Mouse (Mus musculus): ENCODE measurements around the gene 9430097D07Rik.

The 9430097D07Rik gene

GRCm38 (mm10) chr2:32597248-32597647, 21.8 kb upstream of the 9430097D07Rik start:
- no peak for DNase-seq (ENCODE audit: low spot score in 2 of 2)

DNA sequence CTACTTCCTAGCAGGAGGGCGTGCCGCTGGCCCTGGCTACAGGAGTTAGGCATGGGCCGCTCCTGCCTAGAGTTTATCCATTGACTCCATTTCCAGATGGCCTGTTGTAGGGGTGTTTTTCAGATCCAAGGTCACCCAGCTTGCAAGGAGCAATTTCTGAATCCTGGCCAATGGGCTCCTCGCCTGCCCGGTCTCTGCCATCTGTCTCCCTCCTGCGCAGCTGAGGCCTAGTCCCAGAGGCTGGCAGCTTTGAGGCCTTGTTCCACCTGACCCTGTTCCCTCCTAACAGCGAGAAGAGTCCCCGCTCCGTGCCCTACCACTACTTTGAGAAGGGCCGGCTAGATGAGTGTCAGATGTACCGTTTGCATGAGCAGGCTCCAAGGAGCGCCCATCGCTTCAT, 21.2 kb upstream of the 9430097D07Rik start:
- DNase-seq (ENCODE audit: low spot score in 2 of 2): no peak

- no peak for DNase-seq (ENCODE audit: low spot score in 2 of 2)
Measured at GRCm38 (mm10) chr2:32591249-32591648, 15.8 kb upstream of the 9430097D07Rik start.

GRCm38 (mm10) chr2:32590224-32590623, 14.7 kb upstream of the 9430097D07Rik start:
- peak in 1 of 2 experiments; percentile 64 for DNase-seq (ENCODE audit: low spot score in 2 of 2)

DNA sequence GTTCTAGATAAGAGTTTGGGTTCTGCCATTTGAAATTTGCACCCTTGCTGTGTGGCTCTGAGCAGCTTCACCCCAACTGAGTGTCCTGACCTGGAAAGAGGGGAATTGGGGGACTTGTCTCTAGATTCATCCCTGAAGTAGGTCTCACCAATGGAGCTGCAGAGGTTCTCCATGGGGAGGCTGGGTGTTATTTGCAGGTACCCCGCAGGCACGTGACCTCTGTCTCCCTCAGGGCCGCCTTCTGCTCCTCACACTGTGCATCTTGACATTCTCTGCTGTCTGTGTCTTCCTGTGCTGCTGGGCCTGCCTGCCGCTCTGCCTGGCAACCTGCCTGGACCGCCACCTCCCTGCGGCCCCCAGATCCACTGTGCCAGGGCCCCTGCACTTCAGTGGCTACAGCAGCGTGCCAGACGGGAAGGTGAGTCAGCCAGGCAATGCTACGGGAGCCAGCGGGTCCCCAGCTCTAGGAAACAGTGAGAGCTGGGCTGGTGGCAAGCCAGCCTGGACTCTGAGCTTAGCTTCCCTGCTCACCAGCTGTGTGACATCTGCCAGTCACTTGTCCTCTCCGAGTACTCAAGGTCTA, 13.8 kb upstream of the 9430097D07Rik start:
- DNase-seq (ENCODE audit: low spot score in 2 of 2): peak in 1 of 2 experiments; percentile 51

GRCm38 (mm10) chr2:32587731-32588321, 12.3 kb upstream of the 9430097D07Rik start:
- peak; percentile 69 to 81 for DNase-seq (ENCODE audit: low spot score in 2 of 2)

GRCm38 (mm10) chr2:32586871-32587351, 11.4 kb upstream of the 9430097D07Rik start, which contains the start of gene St6galnac4:
St6galnac4 (plus strand) TSS chr2:32587095.
- DNase-seq (ENCODE audit: low spot score in 2 of 2): peak; percentile 91

- DNase-seq (ENCODE audit: low spot score in 2 of 2): no peak
Measured at GRCm38 (mm10) chr2:32585149-32585714, 9.7 kb upstream of the 9430097D07Rik start.

DNA sequence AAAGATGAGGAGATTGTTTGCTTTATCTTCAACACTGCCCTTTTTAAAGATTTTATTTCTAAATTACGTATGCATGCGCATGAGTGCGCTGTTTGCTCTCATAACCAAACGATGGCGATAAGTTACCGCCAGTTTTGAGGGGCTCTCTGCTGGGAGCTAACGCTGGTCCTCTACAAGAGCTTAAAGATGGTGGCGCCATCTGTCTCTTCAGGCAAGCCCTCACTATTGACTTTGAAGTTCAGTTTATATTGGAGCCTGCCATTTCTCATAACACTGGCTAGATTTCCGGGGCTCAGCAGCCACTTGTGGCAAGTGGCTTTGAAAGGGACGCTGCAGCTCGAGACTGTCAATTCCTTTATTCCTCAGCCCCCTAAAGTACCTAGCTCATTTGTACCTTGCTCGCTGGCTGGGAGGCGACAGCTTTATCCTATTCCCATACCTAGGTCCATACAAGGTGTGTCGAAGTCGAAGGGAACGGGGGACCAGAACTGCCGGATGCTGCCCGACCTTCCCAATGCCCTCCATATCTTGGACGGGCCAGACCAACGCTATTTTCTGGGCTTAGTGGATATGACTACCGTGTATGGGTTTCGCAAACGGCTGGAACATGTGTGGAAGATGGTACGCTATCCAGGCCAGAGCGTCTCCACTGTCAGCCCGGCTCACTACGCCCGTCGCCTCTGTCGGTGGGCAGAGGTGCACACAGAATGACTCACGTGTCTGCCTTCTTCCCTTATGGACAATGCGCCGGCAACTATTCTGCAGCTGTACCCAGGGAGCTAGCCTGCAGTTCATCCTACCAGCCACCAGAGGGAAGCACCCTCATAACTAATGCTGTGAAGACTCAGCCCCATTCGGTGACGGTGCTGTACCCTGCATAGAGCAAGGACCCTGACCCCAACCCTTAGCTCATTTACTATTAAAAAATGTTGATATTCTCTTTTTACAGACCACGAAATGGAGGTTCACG, 7.6 kb upstream of the 9430097D07Rik start:
- DNase-seq (ENCODE audit: low spot score in 2 of 2): peak; percentile 80 to 84

DNA sequence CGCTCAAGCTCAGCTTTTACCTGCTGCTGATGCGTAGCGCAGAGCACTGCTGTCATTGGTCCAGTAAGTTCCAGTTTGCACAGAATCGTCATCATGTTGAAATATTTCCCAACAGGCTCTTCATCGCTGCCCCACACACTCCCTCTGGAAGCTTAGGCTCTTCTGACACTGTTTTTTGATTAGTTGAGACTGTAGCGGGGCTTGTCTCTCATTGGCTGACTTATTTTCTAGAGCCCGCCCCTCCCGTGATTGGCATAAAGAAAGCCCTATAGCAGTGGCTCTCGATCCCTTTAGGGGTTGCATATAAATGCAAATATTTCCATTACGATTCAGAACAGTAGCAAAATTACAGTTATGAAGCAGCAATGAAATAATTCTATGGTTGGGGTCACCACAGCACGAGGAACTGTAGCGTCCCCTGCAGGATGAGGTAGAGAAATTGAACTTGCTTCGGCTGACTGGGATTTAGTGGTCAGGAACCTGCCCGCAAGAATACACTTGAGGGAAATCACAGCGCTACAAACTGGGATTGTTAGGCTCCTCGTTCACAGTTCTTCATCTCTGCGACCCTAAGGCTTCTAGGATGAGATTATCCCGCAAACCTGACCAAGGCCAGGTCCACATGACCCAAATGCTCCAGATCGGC, 6.1 kb upstream of the 9430097D07Rik start:
- DNase-seq (ENCODE audit: low spot score in 2 of 2): no peak

GRCm38 (mm10) chr2:32578146-32579046, 2.9 kb upstream of the 9430097D07Rik start:
- no peak for DNase-seq (ENCODE audit: low spot score in 2 of 2)

- no peak for DNase-seq (ENCODE audit: low spot score in 2 of 2)
Measured at GRCm38 (mm10) chr2:32576532-32576931, 1.0 kb upstream of the 9430097D07Rik start.

DNA sequence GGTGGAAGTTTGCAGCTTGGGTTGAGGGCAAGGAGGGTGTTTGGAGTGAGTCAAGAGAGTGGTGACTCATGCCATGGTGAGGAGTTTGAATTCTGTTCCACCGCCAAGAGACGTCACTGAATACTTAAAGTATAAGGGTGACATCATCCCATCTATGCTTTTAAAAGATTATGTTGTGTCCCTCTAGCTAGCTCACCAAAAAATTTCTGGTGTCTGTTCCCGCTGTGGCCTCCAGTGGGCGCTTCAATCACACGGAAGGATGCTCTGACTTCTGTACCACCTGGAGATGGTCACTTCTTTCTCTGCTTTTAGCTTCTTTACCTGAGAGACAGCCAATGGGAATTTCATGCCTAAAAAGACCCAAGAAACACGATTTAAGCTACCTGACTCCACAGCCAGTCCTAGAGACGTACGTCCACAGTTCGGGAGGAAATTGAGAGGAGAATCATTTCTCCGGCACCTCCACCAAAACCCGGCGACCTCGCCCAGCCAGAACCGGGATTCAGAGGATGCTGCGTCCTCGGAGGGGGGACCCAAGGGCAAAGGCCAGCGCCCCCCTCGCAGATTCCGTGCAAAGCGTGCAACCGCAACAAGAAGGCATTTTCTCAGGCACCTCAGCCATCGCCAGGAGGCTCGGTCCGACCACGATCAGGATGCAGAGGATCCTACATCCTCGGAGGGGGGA, 441 bp downstream of the 9430097D07Rik start:
- no peak for DNase-seq (ENCODE audit: low spot score in 2 of 2)

GRCm38 (mm10) chr2:32574497-32574896, 987 bp downstream of the 9430097D07Rik start, which contains the start of gene Pip5kl1:
Pip5kl1 (plus strand) TSS chr2:32574797.
- no peak for DNase-seq (ENCODE audit: low spot score in 2 of 2)

- DNase-seq (ENCODE audit: low spot score in 2 of 2): no peak
Measured at GRCm38 (mm10) chr2:32572196-32572595, 3.3 kb downstream of the 9430097D07Rik start.

GRCm38 (mm10) chr2:32570698-32571494, 4.6 kb downstream of the 9430097D07Rik start, which contains the start of gene Dpm2:
Dpm2 (plus strand) TSS chr2:32570858.
- peak; percentile 90 to 92 for DNase-seq (ENCODE audit: low spot score in 2 of 2)

DNA sequence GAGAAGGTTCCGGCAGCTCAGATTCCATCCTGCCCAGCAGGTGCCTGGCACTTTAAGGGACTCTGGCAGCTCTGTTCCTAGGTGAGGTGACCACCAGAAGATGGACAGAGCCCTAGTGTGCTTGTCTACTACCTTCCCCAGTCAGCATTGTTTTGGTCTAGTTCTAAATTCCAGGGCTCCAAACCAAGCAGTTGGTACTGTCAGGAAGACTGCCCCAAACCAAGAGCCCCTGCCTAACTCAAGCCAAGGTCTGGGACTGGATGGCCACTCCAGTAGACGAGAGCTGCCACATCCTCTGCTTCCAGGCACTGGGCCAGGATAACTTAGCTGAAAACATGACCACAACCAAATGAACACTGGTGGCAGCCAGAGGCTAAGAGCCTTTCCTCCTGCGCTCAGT, 6.5 kb downstream of the 9430097D07Rik start:
- DNase-seq (ENCODE audit: low spot score in 2 of 2): no peak

- no peak for DNase-seq (ENCODE audit: low spot score in 2 of 2)
Measured at GRCm38 (mm10) chr2:32568149-32568548, 7.3 kb downstream of the 9430097D07Rik start.

All from heart, adult 9 months (tissue).